Mouse (Mus musculus): ENCODE data around the gene Ripor1. TPM values are rescaled to one million over a fixed set of nuclear protein-coding genes. Genes with fewer than 3 reads are reported as not detected.
"Not testable (repeated sequence)": the region's sequence is repeated elsewhere in the genome, so short reads cannot be mapped to it uniquely, and the experiment has no call there.

Ripor1 gene
- polyA plus RNA-seq, 1 experiment from 2014 or later: 28.4 TPM

- 75% methylated on average over 5 of the region's 5 CpGs for WGBS
- no peak for ATAC-seq (ENCODE audit: low FRiP score, low TSS enrichment)
These were observed 3.8 kb upstream of the Ripor1 start for GRCm38 (mm10) chr8:105601301-105601700.

GRCm38 (mm10) chr8:105602540-105602939, 2.5 kb upstream of the Ripor1 start:
- ATAC-seq (ENCODE audit: low FRiP score, low TSS enrichment); H3K27ac ChIP-seq (ENCODE audit: low read depth, low read length); H3K9me3 ChIP-seq (ENCODE audit: control insufficient read depth, low read length); H3K9ac ChIP-seq (ENCODE audit: low read depth, low read length); H3K27me3 ChIP-seq (ENCODE audit: control insufficient read depth, insufficient read depth, low read length); H3K4me3 ChIP-seq (ENCODE audit: low read length); H3K36me3 ChIP-seq (ENCODE audit: control insufficient read depth, insufficient read depth, low read length); H3K4me2 ChIP-seq (replicated peaks; ENCODE audit: low read depth, low read length); H3K4me1 ChIP-seq (ENCODE audit: control insufficient read depth, insufficient read depth, low read length): not testable (repeated sequence)
- WGBS: 89% methylated on average over 2 of the region's 3 CpGs

More at GRCm38 (mm10) chr8:105601301-105601700, 3.8 kb upstream of the Ripor1 start:
- Histone ChIP-seq H3K4me3 (ENCODE audit: low read length) (no peak overlapping the region), H3K9ac (ENCODE audit: low read depth, low read length) (no peak overlapping the region), H3K27ac (ENCODE audit: low read depth, low read length) (no peak overlapping the region), H3K27me3 (ENCODE audit: control insufficient read depth, insufficient read depth, low read length) (no peaks in the 10 kb centered on the region), H3K4me1 (ENCODE audit: control insufficient read depth, insufficient read depth, low read length) (no peaks in the 10 kb centered on the region), H3K36me3 (ENCODE audit: control insufficient read depth, insufficient read depth, low read length) (no peaks in the 10 kb centered on the region), H3K9me3 (ENCODE audit: control insufficient read depth, low read length) (no peaks in the 10 kb centered on the region), H3K4me2 (replicated peaks; ENCODE audit: low read depth, low read length) (no peak overlapping the region)

- peak overlapping the region; percentile 86 for H3K9ac ChIP-seq (ENCODE audit: low read depth, low read length)
- peak overlapping the region; percentile 88 for H3K27ac ChIP-seq (ENCODE audit: low read depth, low read length)
- no peaks in the 10 kb centered on the region for H3K9me3 ChIP-seq (ENCODE audit: control insufficient read depth, low read length)
- H3K36me3 ChIP-seq (ENCODE audit: control insufficient read depth, insufficient read depth, low read length): no peaks in the 10 kb centered on the region
- 1% methylated on average over 33 of the region's 39 CpGs for WGBS
- peak; percentile 41 for ATAC-seq (ENCODE audit: low FRiP score, low TSS enrichment)
- H3K4me1 ChIP-seq (ENCODE audit: control insufficient read depth, insufficient read depth, low read length): peaks cover 18% of the 10 kb centered on the region
- H3K4me2 ChIP-seq (replicated peaks; ENCODE audit: low read depth, low read length): peak overlapping the region; percentile 58
- H3K27me3 ChIP-seq (ENCODE audit: control insufficient read depth, insufficient read depth, low read length): no peaks in the 10 kb centered on the region
- peak overlapping the region; percentile 73 for H3K4me3 ChIP-seq (ENCODE audit: low read length)
These were observed 585 bp downstream of the Ripor1 start for GRCm38 (mm10) chr8:105605491-105606188.

GRCm38 (mm10) chr8:105606189-105607023, 1.4 kb downstream of the Ripor1 start:
- Histone ChIP-seq H3K4me1 (ENCODE audit: control insufficient read depth, insufficient read depth, low read length) (peaks cover 18% of the 10 kb centered on the region), H3K4me3 (ENCODE audit: low read length) (peak overlapping the region; percentile 73), H3K27me3 (ENCODE audit: control insufficient read depth, insufficient read depth, low read length) (no peaks in the 10 kb centered on the region), H3K9ac (ENCODE audit: low read depth, low read length) (peak overlapping the region; percentile 86), H3K36me3 (ENCODE audit: control insufficient read depth, insufficient read depth, low read length) (no peaks in the 10 kb centered on the region), H3K27ac (ENCODE audit: low read depth, low read length) (peak overlapping the region; percentile 88), H3K4me2 (replicated peaks; ENCODE audit: low read depth, low read length) (peak overlapping the region; percentile 58), H3K9me3 (ENCODE audit: control insufficient read depth, low read length) (no peaks in the 10 kb centered on the region)
- WGBS: 2% methylated on average over 30 of the region's 30 CpGs
- ATAC-seq (ENCODE audit: low FRiP score, low TSS enrichment): peak; percentile 85

GRCm38 (mm10) chr8:105607062-105607461, 2.0 kb downstream of the Ripor1 start:
- Histone ChIP-seq H3K27ac (ENCODE audit: low read depth, low read length) (peak overlapping the region; percentile 88), H3K9ac (ENCODE audit: low read depth, low read length) (peak overlapping the region; percentile 86), H3K9me3 (ENCODE audit: control insufficient read depth, low read length) (no peaks in the 10 kb centered on the region), H3K4me3 (ENCODE audit: low read length) (peak overlapping the region; percentile 73), H3K4me2 (replicated peaks; ENCODE audit: low read depth, low read length) (peak overlapping the region; percentile 58), H3K36me3 (ENCODE audit: control insufficient read depth, insufficient read depth, low read length) (no peaks in the 10 kb centered on the region), H3K4me1 (ENCODE audit: control insufficient read depth, insufficient read depth, low read length) (peaks cover 18% of the 10 kb centered on the region), H3K27me3 (ENCODE audit: control insufficient read depth, insufficient read depth, low read length) (no peaks in the 10 kb centered on the region)
- 0 out of 2 replicates have a peak, but pooled peaks have one; percentile 0 for ATAC-seq (ENCODE audit: low FRiP score, low TSS enrichment)
- WGBS: 4% methylated on average over 10 of the region's 10 CpGs

GRCm38 (mm10) chr8:105607684-105608083, 2.6 kb downstream of the Ripor1 start:
- no peaks in the 10 kb centered on the region for H3K27me3 ChIP-seq (ENCODE audit: control insufficient read depth, insufficient read depth, low read length)
- H3K4me1 ChIP-seq (ENCODE audit: control insufficient read depth, insufficient read depth, low read length): peaks cover 19% of the 10 kb centered on the region
- no peaks in the 10 kb centered on the region for H3K9me3 ChIP-seq (ENCODE audit: control insufficient read depth, low read length)
- H3K27ac ChIP-seq (ENCODE audit: low read depth, low read length): no peak overlapping the region
- no peak for ATAC-seq (ENCODE audit: low FRiP score, low TSS enrichment)
- H3K9ac ChIP-seq (ENCODE audit: low read depth, low read length): no peak overlapping the region
- WGBS: 30% methylated on average over 4 of the region's 4 CpGs
- 0 out of 2 replicates have a peak overlapping the region, but pooled peaks have one; percentile 73 for H3K4me3 ChIP-seq (ENCODE audit: low read length)
- H3K4me2 ChIP-seq (replicated peaks; ENCODE audit: low read depth, low read length): no peak overlapping the region
- no peaks in the 10 kb centered on the region for H3K36me3 ChIP-seq (ENCODE audit: control insufficient read depth, insufficient read depth, low read length)

GRCm38 (mm10) chr8:105609355-105609754, 4.3 kb downstream of the Ripor1 start:
- Histone ChIP-seq H3K4me1 (ENCODE audit: control insufficient read depth, insufficient read depth, low read length) (peaks cover 27% of the 10 kb centered on the region), H3K9ac (ENCODE audit: low read depth, low read length) (no peak overlapping the region), H3K27ac (ENCODE audit: low read depth, low read length) (no peak overlapping the region), H3K36me3 (ENCODE audit: control insufficient read depth, insufficient read depth, low read length) (no peaks in the 10 kb centered on the region), H3K4me3 (ENCODE audit: low read length) (no peak overlapping the region), H3K4me2 (replicated peaks; ENCODE audit: low read depth, low read length) (no peak overlapping the region), H3K9me3 (ENCODE audit: control insufficient read depth, low read length) (no peaks in the 10 kb centered on the region), H3K27me3 (ENCODE audit: control insufficient read depth, insufficient read depth, low read length) (no peaks in the 10 kb centered on the region)
- ATAC-seq (ENCODE audit: low FRiP score, low TSS enrichment): no peak
- WGBS: 69% methylated on average over 2 of the region's 2 CpGs

GRCm38 (mm10) chr8:105609771-105610170, 4.7 kb downstream of the Ripor1 start:
- Histone ChIP-seq H3K9ac (ENCODE audit: low read depth, low read length) (no peak overlapping the region), H3K36me3 (ENCODE audit: control insufficient read depth, insufficient read depth, low read length) (peaks cover under 1% of the 10 kb centered on the region), H3K27ac (ENCODE audit: low read depth, low read length) (no peak overlapping the region), H3K4me1 (ENCODE audit: control insufficient read depth, insufficient read depth, low read length) (peaks cover 31% of the 10 kb centered on the region), H3K9me3 (ENCODE audit: control insufficient read depth, low read length) (no peaks in the 10 kb centered on the region), H3K27me3 (ENCODE audit: control insufficient read depth, insufficient read depth, low read length) (no peaks in the 10 kb centered on the region), H3K4me2 (replicated peaks; ENCODE audit: low read depth, low read length) (no peak overlapping the region), H3K4me3 (ENCODE audit: low read length) (no peak overlapping the region)
- 45% methylated on average over 4 of the region's 4 CpGs for WGBS
- no peak for ATAC-seq (ENCODE audit: low FRiP score, low TSS enrichment)

GRCm38 (mm10) chr8:105611836-105612235, 6.8 kb downstream of the Ripor1 start:
- ATAC-seq (ENCODE audit: low FRiP score, low TSS enrichment): no peak
- Histone ChIP-seq H3K36me3 (ENCODE audit: control insufficient read depth, insufficient read depth, low read length) (peaks cover 19% of the 10 kb centered on the region), H3K27ac (ENCODE audit: low read depth, low read length) (no peak overlapping the region), H3K9me3 (ENCODE audit: control insufficient read depth, low read length) (no peaks in the 10 kb centered on the region), H3K4me3 (ENCODE audit: low read length) (no peak overlapping the region), H3K4me2 (replicated peaks; ENCODE audit: low read depth, low read length) (no peak overlapping the region), H3K4me1 (ENCODE audit: control insufficient read depth, insufficient read depth, low read length) (peaks cover 32% of the 10 kb centered on the region), H3K9ac (ENCODE audit: low read depth, low read length) (no peak overlapping the region), H3K27me3 (ENCODE audit: control insufficient read depth, insufficient read depth, low read length) (no peaks in the 10 kb centered on the region)
- WGBS: 87% methylated on average over 9 of the region's 9 CpGs

Data from kidney, embryonic 14.5 days (tissue).